Mouse (Mus musculus) testis, adult 2 months (tissue): ENCODE data around the gene Rcc1.

Experiments
- CTCF ChIP-seq: fragments of 200-500 bp; IDR thresholded peaks from 2 replicates; pipeline ENCODE4 v1.5.1; 2012; ENCODE audit warnings: low read depth, mild to moderate bottlenecking, inconsistent platforms, low read length, moderate library complexity; ENCODE audit not compliant: control insufficient read depth, insufficient read depth, insufficient replicate concordance
- POLR2A ChIP-seq: fragments of 200-500 bp; IDR thresholded peaks from 2 replicates; pipeline ENCODE4 v1.6.1; 2012; ENCODE audit warnings: low read depth, mild to moderate bottlenecking, inconsistent platforms, low read length, moderate library complexity; ENCODE audit not compliant: control insufficient read depth

GRCm38 (mm10) chr4:132301965-132302938 is 51.2 kb downstream of the Rcc1 start:
- TF ChIP-seq POLR2A (no peak), CTCF (no peak)
